Mouse (Mus musculus) intestine, embryonic 15.5 days (tissue): Measurements from ENCODE around the gene Paqr7. TPM values are rescaled to one million over a fixed set of nuclear protein-coding genes. Genes with fewer than 3 reads are reported as not detected.

ENCODE experiments used
- ATAC-seq: fragments of 200-750 bp; cut with Nextera tagmentation; 2 replicates; pipeline ENCODE4 v1.8.0; 2017; ENCODE audit warnings: moderate TSS enrichment, moderate library complexity
- H3K27ac ChIP-seq: fragments of 300-500 bp; sonication (generic); 2 replicates; pipeline ENCODE4 v1.5.1; 2015; ENCODE audit warnings: mild to moderate bottlenecking, inconsistent platforms
- H3K27me3 ChIP-seq: fragments of 300-500 bp; sonication (generic); replicated peaks from 2 replicates; pipeline ENCODE4 v1.6.1; 2015; ENCODE audit warnings: inconsistent platforms
- H3K36me3 ChIP-seq: fragments of 300-500 bp; sonication (generic); 2 replicates; pipeline ENCODE4 v1.6.1; 2015; ENCODE audit warnings: inconsistent platforms
- H3K4me1 ChIP-seq: fragments of 300-500 bp; sonication (generic); replicated peaks from 2 replicates; pipeline ENCODE4 v1.6.1; 2015; ENCODE audit warnings: inconsistent platforms
- H3K4me2 ChIP-seq: fragments of 300-500 bp; sonication (generic); replicated peaks from 2 replicates; pipeline ENCODE4 v1.6.1; 2015; ENCODE audit warnings: mild to moderate bottlenecking, inconsistent platforms
- H3K4me3 ChIP-seq: fragments of 300-500 bp; sonication (generic); replicated peaks from 2 replicates; pipeline ENCODE4 v1.5.1; 2015; ENCODE audit warnings: inconsistent platforms
- H3K9ac ChIP-seq: fragments of 300-500 bp; sonication (generic); 2 replicates; pipeline ENCODE4 v1.6.1; 2015; ENCODE audit warnings: inconsistent platforms
- H3K9me3 ChIP-seq: fragments of 300-500 bp; sonication (generic); 2 replicates; pipeline ENCODE4 v1.6.1; 2016; ENCODE audit warnings: inconsistent platforms
- WGBS: fragments of 180-500 bp; shearing (Covaris S2); methylation state at CpG from one replicate; pipeline ENCODE4 v1.1.7; 2015; 5-methylcytosine and 5-hydroxymethylcytosine counted together
- polyA plus RNA-seq: library from polyadenylated mRNA; unstranded; fragments of >200 nt; fragmentation: Nextera tagmentation; extraction: Ambion mirVana; gene quantifications from 2 replicates; pipeline ENCODE4 v1.2.1, GENCODE M21; 2015

Gene Paqr7
- polyA plus RNA-seq, 1 experiment from 2014 or later, result 11.5 TPM

DNA sequence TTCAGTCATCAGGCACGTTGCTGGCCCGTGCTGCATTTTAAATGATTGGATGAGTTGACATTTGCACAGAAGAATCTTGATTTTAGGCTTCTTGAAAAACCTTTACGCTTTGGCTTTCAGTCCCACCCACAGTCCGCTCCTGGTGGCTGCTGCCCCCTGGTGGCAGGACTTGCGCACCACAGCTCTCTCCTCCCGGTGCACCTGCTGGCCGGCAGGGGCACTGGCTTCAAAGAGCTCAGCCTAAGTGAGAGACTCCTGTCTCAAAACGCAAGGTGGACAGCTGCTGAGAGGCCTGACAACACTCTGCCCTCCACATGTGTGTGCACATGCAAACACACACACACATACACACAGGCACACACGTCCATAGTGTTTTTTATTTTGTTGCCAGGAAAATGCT, 18.5 kb upstream of the Paqr7 start:
- Histone ChIP-seq H3K4me3 (no peak overlapping the region), H3K9ac (no peak overlapping the region), H3K27me3 (peaks cover 3% of the 10 kb centered on the region; the same call in 1 of the 2 replicates), H3K4me1 (no peaks in the 10 kb centered on the region), H3K36me3 (peaks cover 22% of the 10 kb centered on the region), H3K27ac (no peak overlapping the region), H3K4me2 (no peak overlapping the region), H3K9me3 (no peaks in the 10 kb centered on the region)
- peak; percentile 86 for ATAC-seq
- 6% methylated on average over 9 of the region's 9 CpGs for WGBS

DNA sequence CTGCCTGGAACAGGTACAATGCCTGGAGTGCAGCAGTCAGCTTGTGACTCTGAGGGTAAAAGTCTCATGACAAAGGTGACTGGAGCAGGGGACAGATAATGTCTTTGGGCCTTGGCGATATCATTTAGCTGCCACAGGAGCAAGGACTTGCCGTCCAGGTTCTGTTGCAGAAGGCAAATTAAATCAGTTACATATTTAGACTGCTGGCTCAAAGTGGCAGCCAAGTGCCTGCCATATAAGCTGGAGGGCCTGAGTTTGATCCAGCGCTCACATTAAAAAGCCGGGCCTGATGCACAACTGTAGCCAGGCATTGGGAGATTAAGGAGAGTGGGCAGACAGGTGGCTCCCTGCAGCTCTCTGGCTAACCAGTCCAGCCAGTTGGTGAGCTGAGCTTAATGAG, 16.7 kb upstream of the Paqr7 start:
- 90% methylated on average over 4 of the region's 4 CpGs for WGBS
- no peak overlapping the region for H3K27ac ChIP-seq
- no peak overlapping the region for H3K4me2 ChIP-seq
- peaks cover 10% of the 10 kb centered on the region; the same call in 1 of the 2 replicates for H3K36me3 ChIP-seq
- peaks cover 3% of the 10 kb centered on the region; the same call in 1 of the 2 replicates for H3K27me3 ChIP-seq
- H3K4me3 ChIP-seq, result no peak overlapping the region
- no peaks in the 10 kb centered on the region for H3K4me1 ChIP-seq
- H3K9ac ChIP-seq, result no peak overlapping the region
- no peak for ATAC-seq
- H3K9me3 ChIP-seq, result no peaks in the 10 kb centered on the region

DNA sequence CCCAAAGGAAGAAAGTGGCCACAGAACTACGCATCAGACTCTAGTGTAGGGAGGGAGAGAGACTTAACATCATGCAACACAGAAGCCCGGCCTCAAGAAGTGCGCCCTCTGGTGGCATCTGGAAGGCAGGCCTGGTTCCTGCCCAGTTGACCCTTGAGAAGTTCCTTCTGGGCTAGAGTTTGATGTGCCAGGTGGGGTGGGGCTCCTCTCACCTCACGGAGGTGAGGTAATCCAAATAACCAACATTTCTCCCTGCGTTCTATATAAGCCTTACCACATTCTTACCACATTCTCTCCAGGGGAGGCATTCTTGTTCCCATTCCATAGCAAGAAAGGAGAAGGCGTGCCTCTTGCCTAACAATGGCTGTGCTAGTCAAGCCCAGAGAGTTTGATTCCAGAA, 15.6 kb upstream of the Paqr7 start:
- peaks cover 3% of the 10 kb centered on the region; the same call in 1 of the 2 replicates for H3K27me3 ChIP-seq
- 17% methylated on average over 6 of the region's 6 CpGs for WGBS
- no peak overlapping the region for H3K9ac ChIP-seq
- peaks cover 5% of the 10 kb centered on the region; the same call in 1 of the 2 replicates for H3K36me3 ChIP-seq
- no peak overlapping the region for H3K27ac ChIP-seq
- H3K4me1 ChIP-seq, result no peaks in the 10 kb centered on the region
- H3K9me3 ChIP-seq, result no peaks in the 10 kb centered on the region
- no peak overlapping the region for H3K4me3 ChIP-seq
- ATAC-seq, result 0 out of 2 replicates have a peak, but pooled peaks have one; percentile 36
- H3K4me2 ChIP-seq, result no peak overlapping the region

DNA sequence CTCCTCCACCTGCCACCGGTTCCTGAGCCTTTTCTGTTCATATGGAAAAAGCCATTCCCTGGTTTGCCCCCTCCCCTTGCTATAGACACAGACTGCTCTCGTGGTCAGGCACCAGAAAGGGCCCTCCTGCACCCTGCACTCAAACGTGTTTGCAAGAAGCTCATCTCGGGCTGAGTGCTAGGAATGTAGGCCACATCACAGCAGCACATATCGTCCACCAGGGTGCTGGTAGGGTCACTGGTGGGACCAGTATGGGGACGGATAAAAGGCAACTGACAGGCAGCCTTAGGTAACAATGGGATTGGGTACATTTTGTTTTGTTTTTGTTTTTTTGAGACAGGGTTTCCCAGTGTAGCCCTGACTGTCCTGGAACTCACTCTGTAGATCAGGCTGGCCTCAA, 15.2 kb upstream of the Paqr7 start:
- no peak overlapping the region for H3K9ac ChIP-seq
- 57% methylated on average over 6 of the region's 6 CpGs for WGBS
- no peaks in the 10 kb centered on the region for H3K9me3 ChIP-seq
- no peak overlapping the region for H3K27ac ChIP-seq
- no peaks in the 10 kb centered on the region for H3K4me1 ChIP-seq
- 0 out of 2 replicates have a peak, but pooled peaks cover 5% of the 10 kb centered on the region for H3K36me3 ChIP-seq
- H3K4me2 ChIP-seq, result no peak overlapping the region
- no peak for ATAC-seq
- H3K27me3 ChIP-seq, result peaks cover 3% of the 10 kb centered on the region; the same call in 1 of the 2 replicates
- H3K4me3 ChIP-seq, result no peak overlapping the region

DNA sequence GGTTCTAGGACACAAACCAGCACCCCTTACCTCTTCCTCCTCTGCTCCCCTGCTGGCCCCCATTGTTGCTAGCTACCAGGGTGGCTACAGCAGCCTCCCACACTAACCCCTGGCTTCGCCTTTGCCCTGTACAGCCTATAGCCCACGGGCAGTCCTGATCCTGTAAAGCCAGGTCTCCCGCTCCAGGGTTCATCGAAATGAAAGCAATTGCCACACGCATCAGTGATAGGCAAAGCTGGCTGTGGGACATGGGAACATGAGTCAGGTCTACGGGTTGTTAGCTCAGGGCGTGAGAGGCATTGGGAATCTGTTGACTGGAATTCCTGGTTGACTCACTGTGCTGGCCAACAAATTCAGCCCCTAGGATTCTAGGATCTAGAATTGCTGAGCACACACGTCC, 14.1 kb upstream of the Paqr7 start:
- ATAC-seq, result no peak
- 72% methylated on average over 8 of the region's 8 CpGs for WGBS
- Histone ChIP-seq H3K4me1 (no peaks in the 10 kb centered on the region), H3K4me2 (no peak overlapping the region), H3K27me3 (peaks cover 3% of the 10 kb centered on the region; the same call in 1 of the 2 replicates), H3K36me3 (no peaks in the 10 kb centered on the region), H3K9me3 (no peaks in the 10 kb centered on the region), H3K4me3 (no peak overlapping the region), H3K27ac (no peak overlapping the region), H3K9ac (no peak overlapping the region)

DNA sequence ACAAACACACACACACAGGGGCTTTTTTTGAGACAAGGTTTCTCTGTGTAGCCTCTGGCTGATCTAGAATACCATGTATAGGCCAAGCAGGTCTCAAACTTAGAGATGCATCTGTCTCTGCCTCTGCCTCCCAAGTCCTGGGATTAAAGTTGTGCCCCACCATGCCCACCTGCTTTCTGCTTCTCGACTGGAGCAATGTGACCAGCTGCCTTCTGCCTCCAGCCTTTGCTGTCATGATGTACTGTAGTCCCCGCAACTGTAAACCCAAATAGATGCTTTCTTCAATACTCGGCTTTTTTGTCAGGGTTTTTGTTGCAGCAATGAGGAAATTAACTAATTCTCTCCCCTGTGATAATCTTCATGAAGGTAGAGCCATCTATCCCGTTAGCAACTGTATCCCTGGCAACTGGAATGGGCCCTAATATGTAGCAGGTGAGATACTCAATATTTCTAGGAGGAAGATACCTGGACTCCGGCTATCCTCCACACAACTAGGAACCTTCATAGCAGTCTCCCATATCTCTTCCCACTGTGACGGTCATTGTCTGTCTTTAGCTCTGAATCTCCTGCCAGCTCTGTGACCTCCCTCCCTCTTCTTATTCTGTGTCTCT, 13.3 kb upstream of the Paqr7 start:
- ATAC-seq, result no peak
- H3K4me1 ChIP-seq, result no peaks in the 10 kb centered on the region
- H3K4me2 ChIP-seq, result no peak overlapping the region
- H3K9ac ChIP-seq, result no peak overlapping the region
- H3K9me3 ChIP-seq, result no peaks in the 10 kb centered on the region
- H3K4me3 ChIP-seq, result no peak overlapping the region
- H3K36me3 ChIP-seq, result no peaks in the 10 kb centered on the region
- H3K27me3 ChIP-seq, result peaks cover 3% of the 10 kb centered on the region; the same call in 1 of the 2 replicates
- 64% methylated on average over 6 of the region's 6 CpGs for WGBS
- H3K27ac ChIP-seq, result no peak overlapping the region

DNA sequence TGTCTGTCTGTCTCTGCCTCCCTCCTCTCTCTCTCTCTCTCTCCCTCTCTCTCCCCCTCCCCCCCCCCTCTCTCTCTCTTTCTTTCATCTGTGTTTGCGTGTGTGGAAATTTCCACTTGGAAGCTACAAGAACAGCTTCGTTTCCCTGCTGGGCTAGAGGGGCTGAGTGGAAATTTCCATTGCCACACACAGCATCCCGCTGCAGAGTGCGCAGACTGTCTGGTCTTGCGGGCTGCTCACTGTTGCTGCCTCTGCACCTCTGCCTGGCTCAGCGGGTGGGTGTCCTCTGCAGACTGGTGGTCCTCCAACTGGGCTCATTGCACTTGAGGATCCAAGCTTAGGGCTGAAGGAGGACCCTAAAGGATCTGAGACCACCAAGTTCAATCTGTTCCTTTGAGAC, 12.8 kb upstream of the Paqr7 start:
- Histone ChIP-seq H3K4me1 (no peaks in the 10 kb centered on the region), H3K4me2 (no peak overlapping the region), H3K4me3 (no peak overlapping the region), H3K9ac (no peak overlapping the region), H3K9me3 (no peaks in the 10 kb centered on the region), H3K27me3 (peaks cover 3% of the 10 kb centered on the region; the same call in 1 of the 2 replicates), H3K36me3 (no peaks in the 10 kb centered on the region), H3K27ac (no peak overlapping the region)
- ATAC-seq, result no peak
- 56% methylated on average over 6 of the region's 6 CpGs for WGBS

DNA sequence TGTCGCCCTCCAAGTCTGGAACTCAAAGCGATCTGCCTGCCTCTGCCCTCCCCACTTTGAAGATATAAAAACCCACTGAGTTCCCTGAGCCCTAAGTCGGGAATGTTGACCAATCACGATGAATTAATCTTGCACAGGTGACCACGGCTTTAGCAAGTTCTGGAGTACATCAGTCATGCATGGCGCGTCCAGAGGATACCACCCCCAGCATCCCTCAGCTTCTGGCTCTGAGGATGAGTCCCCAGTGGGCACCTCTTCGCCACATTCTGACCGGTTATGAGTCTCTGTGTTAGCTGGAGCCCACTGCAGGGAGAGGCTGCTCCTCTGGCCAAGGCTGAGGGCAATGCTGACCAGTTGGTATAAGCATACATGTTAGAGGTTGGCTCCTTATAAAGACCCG, 12.3 kb upstream of the Paqr7 start:
- peaks cover 3% of the 10 kb centered on the region; the same call in 1 of the 2 replicates for H3K27me3 ChIP-seq
- WGBS, result 80% methylated on average over 10 of the region's 10 CpGs
- H3K27ac ChIP-seq, result no peak overlapping the region
- H3K4me1 ChIP-seq, result no peaks in the 10 kb centered on the region
- no peak overlapping the region for H3K9ac ChIP-seq
- no peak overlapping the region for H3K4me2 ChIP-seq
- H3K4me3 ChIP-seq, result no peak overlapping the region
- ATAC-seq, result no peak
- no peaks in the 10 kb centered on the region for H3K9me3 ChIP-seq
- no peaks in the 10 kb centered on the region for H3K36me3 ChIP-seq

DNA sequence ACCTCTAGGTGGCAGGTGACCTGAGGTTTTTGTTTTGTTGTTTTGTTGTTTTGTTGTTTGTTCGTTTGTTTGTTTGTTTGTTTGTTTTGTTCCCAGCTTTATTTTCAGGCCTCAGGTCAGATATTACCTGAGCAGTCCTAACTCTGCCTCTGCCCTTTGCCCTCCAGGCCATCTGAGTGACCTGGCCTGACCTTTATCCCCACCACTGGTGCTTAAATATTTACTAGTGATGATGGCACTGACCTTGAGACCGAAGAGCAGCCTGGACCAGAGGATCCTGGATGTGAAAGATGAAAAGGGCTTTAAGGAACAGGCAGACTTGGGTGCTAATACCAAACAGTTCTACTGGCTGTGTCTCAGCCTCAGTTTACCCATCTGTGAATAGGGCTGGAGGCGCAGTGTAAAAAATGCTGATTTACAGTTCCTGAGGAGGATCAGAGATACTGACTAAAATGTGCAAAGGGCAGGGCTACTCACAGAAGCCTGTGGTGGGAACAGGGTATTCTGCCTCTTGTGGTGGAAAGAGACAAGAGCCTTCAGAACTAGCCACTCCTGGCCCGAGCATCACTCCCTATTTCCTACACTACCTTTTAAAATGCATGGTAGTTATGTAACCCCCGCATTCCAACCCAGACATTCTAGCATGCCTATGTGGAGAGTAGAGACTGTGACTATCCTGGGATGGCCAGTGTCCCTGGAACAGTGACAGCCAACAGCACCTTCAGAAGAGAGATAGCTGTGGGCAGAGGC, 11.2 kb upstream of the Paqr7 start:
- Histone ChIP-seq H3K4me2 (no peak overlapping the region), H3K4me1 (no peaks in the 10 kb centered on the region; the same call in 1 of the 2 replicates), H3K9ac (no peak overlapping the region), H3K27ac (no peak overlapping the region), H3K4me3 (no peak overlapping the region), H3K36me3 (no peaks in the 10 kb centered on the region), H3K9me3 (no peaks in the 10 kb centered on the region), H3K27me3 (peaks cover 3% of the 10 kb centered on the region; the same call in 1 of the 2 replicates)
- WGBS, result 74% methylated on average over 5 of the region's 5 CpGs
- ATAC-seq, result no peak

DNA sequence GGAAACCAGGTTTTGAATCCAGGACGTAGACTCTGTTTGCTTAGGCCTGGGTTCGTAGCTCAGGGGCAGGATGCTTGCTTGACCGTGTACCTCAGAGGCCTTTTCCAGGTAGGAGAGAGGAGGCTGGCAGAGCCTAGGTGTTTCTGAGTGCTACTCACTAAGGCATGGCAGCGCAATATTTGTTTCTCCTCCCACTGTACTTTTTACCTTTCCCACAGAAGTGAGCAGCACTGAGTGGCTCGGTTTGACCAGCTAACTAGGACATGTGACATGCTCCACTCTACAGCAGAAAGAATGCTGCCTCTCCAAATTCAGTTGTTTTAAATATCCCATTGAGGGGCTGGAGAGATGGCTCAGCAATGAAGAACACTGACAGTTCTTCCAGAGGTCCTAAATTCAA, 8.3 kb upstream of the Paqr7 start:
- H3K9me3 ChIP-seq, result no peaks in the 10 kb centered on the region
- H3K36me3 ChIP-seq, result no peaks in the 10 kb centered on the region
- no peak overlapping the region for H3K4me2 ChIP-seq
- no peaks in the 10 kb centered on the region for H3K27me3 ChIP-seq
- no peak overlapping the region for H3K4me3 ChIP-seq
- H3K9ac ChIP-seq, result no peak overlapping the region
- 89% methylated on average over 5 of the region's 5 CpGs for WGBS
- H3K4me1 ChIP-seq, result no peaks in the 10 kb centered on the region; the same call in 1 of the 2 replicates
- no peak overlapping the region for H3K27ac ChIP-seq
- no peak for ATAC-seq

DNA sequence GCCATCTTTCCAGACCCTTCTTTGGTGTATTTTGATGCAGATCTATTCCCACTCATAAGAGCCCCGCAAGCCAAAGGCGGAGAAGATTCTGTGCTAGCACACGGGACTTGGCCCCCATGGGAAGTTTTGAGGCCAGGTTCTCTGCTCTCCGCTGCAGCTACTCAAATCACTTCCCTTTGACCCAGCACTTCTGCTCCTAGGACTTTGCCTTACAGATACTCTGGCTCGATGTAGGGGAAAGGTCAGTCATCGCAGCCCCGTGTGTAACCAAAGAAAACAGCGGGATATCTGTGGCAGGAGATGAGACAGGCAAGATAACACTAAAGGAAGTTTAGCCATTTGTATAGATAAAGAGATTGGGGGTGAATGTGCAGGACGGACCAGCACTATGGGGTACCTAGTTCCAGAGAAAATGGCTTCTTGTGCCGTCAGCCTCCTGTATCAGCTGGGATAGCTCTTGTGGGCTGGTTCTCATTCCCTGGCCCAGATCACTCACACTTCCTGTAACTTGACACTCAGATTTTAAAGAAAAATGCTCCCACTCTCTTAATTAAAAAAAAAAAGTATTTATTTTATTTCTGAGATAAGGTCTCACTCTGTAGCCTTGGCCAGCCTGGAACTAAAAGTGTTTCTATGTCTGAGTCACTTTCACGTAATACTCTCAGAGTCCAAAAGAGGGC, 6.4 kb upstream of the Paqr7 start:
- Histone ChIP-seq H3K9me3 (no peaks in the 10 kb centered on the region), H3K4me1 (peaks cover 8% of the 10 kb centered on the region), H3K27me3 (no peaks in the 10 kb centered on the region), H3K9ac (no peak overlapping the region), H3K4me3 (no peak overlapping the region), H3K4me2 (no peak overlapping the region), H3K36me3 (no peaks in the 10 kb centered on the region), H3K27ac (no peak overlapping the region)
- 68% methylated on average over 11 of the region's 11 CpGs for WGBS
- peak; percentile 51; the same call in 1 of the 2 replicates for ATAC-seq

DNA sequence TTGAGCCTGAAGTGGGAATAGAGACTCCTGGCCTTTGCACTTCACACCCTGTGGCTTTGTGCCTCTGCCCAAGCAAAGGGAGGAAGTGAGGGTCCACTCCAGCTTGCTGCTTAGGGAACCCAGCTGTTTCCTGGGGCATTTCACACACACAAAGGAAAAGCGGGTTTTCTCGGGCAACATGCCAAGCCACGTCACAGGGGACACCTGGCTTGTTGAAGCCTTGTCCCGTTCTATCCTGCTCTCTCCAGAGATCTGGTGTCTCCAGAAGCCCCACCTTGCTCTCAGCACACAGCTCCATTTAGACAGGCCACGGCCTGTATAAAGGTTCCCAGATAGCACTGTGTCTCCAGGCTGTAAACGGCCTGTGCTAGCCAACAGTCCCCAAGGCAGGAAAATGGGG, 4.8 kb upstream of the Paqr7 start:
- peaks cover 21% of the 10 kb centered on the region for H3K4me1 ChIP-seq
- H3K4me2 ChIP-seq, result no peak overlapping the region
- no peaks in the 10 kb centered on the region for H3K27me3 ChIP-seq
- ATAC-seq, result peak; percentile 26
- no peak overlapping the region for H3K9ac ChIP-seq
- no peak overlapping the region for H3K4me3 ChIP-seq
- H3K27ac ChIP-seq, result no peak overlapping the region
- H3K9me3 ChIP-seq, result no peaks in the 10 kb centered on the region
- H3K36me3 ChIP-seq, result no peaks in the 10 kb centered on the region
- 56% methylated on average over 6 of the region's 6 CpGs for WGBS
